Mouse (Mus musculus): ENCODE measurements around the gene RPS10-NUDT3. TPM values are rescaled to one million over a fixed set of nuclear protein-coding genes. Genes with fewer than 3 reads are reported as not detected.
"Not testable (repeated sequence)": the region's sequence is repeated elsewhere in the genome, so short reads cannot be mapped to it uniquely, and the experiment has no call there.

The RPS10-NUDT3 gene
- polyA plus RNA-seq, 1 experiment from 2014 or later, result not detected

DNA sequence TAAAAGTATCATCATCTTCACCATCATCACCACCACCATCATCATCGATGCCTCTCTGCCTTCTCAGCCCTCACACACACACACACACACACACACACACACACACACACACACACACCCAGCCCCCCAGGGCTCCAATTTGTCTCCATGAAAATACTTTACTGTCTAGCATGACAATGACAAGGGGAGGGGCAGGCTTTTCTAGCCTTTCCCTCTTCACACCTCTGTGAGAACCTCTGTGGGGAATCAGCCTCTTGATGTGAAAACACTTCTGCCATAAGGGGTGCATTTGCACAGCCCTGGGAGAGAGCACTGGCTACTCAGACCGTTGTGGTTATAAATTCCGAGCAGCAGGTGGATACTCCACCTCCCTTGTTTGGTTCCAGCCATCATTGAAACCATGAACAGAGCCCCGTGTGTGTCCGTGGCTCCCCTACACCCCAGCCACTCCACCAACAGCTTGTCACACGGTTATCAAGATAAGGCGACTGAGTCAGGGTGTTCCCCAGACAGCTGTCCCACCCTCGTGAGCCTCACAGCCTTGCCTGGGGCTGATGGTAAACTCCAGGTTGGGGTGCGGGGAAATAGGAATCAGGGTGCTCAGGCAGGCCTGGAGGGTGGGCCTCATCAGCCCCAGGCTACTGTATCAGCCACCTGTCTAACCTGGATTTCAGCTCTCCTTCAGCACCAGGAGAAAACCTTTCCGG, 18.4 kb upstream of the RPS10-NUDT3 start:
- Histone ChIP-seq H3K4me3 (no peak overlapping the region), H3K27ac (replicated peaks) (no peak overlapping the region), H3K27me3 (ENCODE audit: low read depth, poor library complexity, severe bottlenecking) (peaks cover 48% of the 10 kb centered on the region), H3K36me3 (no peaks in the 10 kb centered on the region), H3K9me3 (replicated peaks) (no peaks in the 10 kb centered on the region), H3K4me1 (peaks cover 19% of the 10 kb centered on the region)
- 79% methylated on average over 10 of the region's 10 CpGs for WGBS
- no peak for DNase-seq (ENCODE audit: low spot score)

DNA sequence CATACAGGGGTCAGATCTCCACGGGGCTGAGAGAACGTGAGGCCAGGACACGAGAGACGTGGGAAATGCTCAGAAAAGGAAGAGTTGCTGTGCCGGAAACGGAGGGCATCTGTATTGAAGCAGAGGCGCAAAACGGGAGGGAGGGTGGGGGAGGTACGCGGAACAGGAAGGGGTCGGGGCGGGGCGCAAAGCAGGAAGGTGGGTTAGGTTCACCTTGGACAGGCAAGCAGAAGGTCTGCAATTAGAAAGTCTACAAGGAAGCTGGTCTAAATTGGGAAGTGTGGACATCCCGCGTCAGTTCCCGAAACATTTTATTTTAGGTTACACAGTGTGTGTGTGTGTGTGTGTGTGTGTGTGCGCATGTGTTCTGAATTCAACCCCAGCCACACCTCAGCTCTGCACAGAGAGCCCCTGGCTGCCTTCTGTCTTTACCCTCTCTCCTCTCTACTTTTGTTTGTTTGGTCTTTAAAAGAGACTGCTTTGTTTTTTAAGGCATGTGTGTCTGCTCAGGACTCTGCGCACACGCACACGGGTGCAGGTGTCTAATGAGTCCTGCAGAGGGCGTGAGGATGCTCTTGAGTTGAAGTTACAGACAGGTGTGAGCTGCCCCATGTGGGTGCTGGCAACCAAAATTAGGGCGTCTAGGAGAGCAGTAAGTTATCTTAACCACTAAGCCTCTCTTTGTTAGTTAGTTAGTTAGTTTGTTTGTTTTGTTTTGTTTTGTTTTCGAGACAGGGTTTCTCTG, 17.2 kb upstream of the RPS10-NUDT3 start:
- no peak for DNase-seq (ENCODE audit: low spot score)
- Histone ChIP-seq H3K27ac (replicated peaks) (no peak overlapping the region), H3K4me3 (no peak overlapping the region), H3K36me3 (no peaks in the 10 kb centered on the region), H3K27me3 (ENCODE audit: low read depth, poor library complexity, severe bottlenecking) (peaks cover 42% of the 10 kb centered on the region), H3K4me1 (peaks cover 19% of the 10 kb centered on the region), H3K9me3 (replicated peaks) (no peaks in the 10 kb centered on the region)
- WGBS, result 89% methylated on average over 23 of the region's 23 CpGs

DNA sequence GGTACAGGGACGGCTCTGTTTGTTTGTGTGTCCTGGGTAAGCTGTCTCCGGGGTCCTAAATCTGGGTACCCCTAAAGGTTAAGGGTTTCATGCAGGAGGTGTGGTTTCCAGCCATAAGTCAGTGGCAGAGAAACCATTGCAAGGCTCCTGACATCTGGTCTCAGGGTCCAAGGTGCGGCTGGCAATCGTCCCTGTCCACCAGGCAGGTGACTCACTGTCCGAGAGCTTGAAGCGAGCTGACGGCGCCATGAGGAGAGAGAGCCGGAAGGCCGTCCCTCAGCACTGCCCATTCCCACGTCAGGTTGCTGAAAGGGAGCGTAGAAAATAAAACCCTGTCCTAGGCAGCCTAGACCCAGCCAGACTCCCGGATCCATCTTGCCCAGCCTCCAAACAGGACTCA, 15.6 kb upstream of the RPS10-NUDT3 start:
- Histone ChIP-seq H3K36me3 (no peaks in the 10 kb centered on the region), H3K27me3 (ENCODE audit: low read depth, poor library complexity, severe bottlenecking) (peaks cover 25% of the 10 kb centered on the region), H3K4me3 (no peak overlapping the region), H3K27ac (replicated peaks) (no peak overlapping the region), H3K9me3 (replicated peaks) (no peaks in the 10 kb centered on the region), H3K4me1 (peaks cover 9% of the 10 kb centered on the region)
- 80% methylated on average over 13 of the region's 13 CpGs for WGBS
- DNase-seq (ENCODE audit: low spot score), result no peak

DNA sequence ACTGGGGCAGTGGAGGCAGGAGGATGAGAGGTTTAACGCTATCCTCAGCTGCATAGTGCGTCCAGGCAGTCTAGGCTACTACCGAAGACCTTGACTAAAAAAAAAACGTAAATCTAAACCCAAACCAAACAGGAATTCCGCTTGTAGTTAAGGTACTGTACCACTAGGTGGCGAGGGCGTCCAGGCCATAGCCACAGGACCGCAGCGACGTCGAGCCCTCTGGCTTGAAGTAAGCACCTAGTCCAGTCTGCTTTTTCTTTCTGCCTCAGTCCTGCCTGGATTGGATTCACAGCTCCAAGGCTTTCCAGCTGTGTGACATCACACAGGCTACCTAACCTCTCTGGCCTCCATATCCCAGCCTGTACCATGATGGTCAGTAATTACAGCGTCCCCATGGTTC, 15.1 kb upstream of the RPS10-NUDT3 start:
- Histone ChIP-seq H3K27me3 (ENCODE audit: low read depth, poor library complexity, severe bottlenecking) (peaks cover 21% of the 10 kb centered on the region), H3K36me3 (no peaks in the 10 kb centered on the region), H3K9me3 (replicated peaks) (no peaks in the 10 kb centered on the region), H3K4me1 (peaks cover 4% of the 10 kb centered on the region), H3K4me3 (no peak overlapping the region), H3K27ac (replicated peaks) (no peak overlapping the region)
- peak; percentile 67 for DNase-seq (ENCODE audit: low spot score)
- WGBS, result 12% methylated on average over 12 of the region's 12 CpGs

DNA sequence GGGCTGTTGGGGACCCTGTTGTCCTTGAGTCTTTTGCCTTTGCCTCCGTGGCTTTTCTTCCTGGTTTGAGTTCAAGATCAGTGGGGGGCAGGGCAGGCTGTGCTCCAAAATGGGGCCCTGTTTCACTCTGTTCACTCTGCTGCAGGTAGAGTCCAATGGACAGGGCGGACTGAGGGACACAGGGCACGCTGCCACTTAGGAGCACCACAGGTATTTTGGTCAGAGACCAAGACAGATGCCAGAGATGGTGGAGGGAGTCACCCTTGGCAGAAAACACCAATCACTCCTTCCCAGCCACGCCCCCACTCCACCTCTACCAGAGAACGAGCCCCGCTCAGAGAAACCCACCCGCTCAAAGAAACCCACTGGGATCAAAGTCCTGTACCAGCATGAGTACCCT, 10.8 kb upstream of the RPS10-NUDT3 start:
- Histone ChIP-seq H3K36me3 (no peaks in the 10 kb centered on the region), H3K27ac (replicated peaks) (no peak overlapping the region), H3K4me3 (no peak overlapping the region), H3K4me1 (peaks cover 10% of the 10 kb centered on the region), H3K27me3 (ENCODE audit: low read depth, poor library complexity, severe bottlenecking) (0 out of 2 replicates have a peak, but pooled peaks cover 4% of the 10 kb centered on the region), H3K9me3 (replicated peaks) (no peaks in the 10 kb centered on the region)
- 53% methylated on average over 7 of the region's 7 CpGs for WGBS
- no peak for DNase-seq (ENCODE audit: low spot score)

DNA sequence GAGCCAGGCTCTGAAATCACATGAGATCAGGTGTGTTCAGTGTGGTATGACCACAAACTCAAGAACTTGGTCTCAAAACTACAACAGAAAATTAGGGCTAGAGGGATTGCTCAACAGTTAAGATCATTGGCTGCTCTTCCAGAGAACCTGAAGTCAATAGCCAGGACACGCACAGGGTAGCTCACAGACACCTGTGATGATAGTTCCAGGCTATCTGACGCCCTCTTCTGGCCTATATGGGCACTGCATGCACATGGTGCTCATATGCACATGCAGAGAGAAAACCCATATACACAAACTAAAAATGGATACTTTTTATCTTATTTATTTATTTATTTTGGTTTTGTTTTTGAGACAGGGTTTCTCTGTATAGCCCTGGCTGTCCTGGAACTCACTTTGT, 9.6 kb upstream of the RPS10-NUDT3 start:
- Histone ChIP-seq H3K36me3 (no peaks in the 10 kb centered on the region), H3K27me3 (ENCODE audit: low read depth, poor library complexity, severe bottlenecking) (no peaks in the 10 kb centered on the region)

DNA sequence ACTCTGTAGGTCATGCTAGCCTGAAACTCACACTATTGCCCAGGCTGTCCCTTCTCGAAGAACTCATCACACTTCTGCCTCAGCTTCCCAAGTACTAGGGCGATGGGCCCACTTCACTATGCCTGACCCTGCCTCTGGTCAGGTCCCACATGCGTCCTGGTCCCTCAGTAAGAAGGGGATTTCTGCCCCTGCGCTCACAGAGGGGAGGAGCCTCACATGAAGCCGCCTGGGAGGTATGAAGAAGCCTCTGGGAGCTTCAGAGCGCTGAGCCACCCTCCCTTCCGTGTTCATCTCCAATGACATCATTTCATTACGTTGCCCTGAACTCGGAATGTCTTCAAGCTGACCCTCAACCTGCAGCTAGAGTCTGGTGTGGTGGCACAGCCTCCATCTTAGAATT, 8.7 kb upstream of the RPS10-NUDT3 start:
- Histone ChIP-seq H3K27ac (replicated peaks) (no peak overlapping the region), H3K36me3 (no peaks in the 10 kb centered on the region), H3K9me3 (replicated peaks) (no peaks in the 10 kb centered on the region), H3K4me1 (peaks cover 10% of the 10 kb centered on the region), H3K4me3 (no peak overlapping the region), H3K27me3 (ENCODE audit: low read depth, poor library complexity, severe bottlenecking) (no peaks in the 10 kb centered on the region)
- DNase-seq (ENCODE audit: low spot score), result no peak
- 76% methylated on average over 9 of the region's 9 CpGs for WGBS

More for the DNA sequence above, 9.6 kb upstream of the RPS10-NUDT3 start:
- Histone ChIP-seq H3K9me3 (replicated peaks) (no peaks in the 10 kb centered on the region), H3K4me3 (no peak overlapping the region), H3K27ac (replicated peaks) (no peak overlapping the region), H3K4me1 (peaks cover 10% of the 10 kb centered on the region)
- DNase-seq (ENCODE audit: low spot score), result no peak
- 46% methylated on average over 2 of the region's 2 CpGs for WGBS

DNA sequence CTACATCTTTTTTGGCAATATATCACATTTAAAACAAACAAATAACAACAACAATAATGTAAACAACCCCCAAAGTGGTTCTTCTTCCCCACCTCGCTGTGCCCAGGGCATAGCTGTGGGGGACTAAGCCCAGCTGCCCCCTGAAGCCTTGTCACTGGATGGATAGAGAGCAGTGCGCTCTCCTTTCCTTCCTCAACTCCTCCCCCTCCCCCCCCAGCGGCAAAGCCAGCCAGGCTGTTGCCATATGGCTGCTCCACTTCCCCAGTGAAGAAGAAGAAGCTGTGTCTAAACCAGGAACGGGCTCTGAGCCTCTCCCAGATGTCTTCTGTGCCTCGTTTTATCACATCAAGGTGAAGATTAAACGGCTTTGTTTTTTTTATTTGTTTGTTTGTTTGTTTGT, 8.1 kb upstream of the RPS10-NUDT3 start:
- peaks cover 10% of the 10 kb centered on the region for H3K4me1 ChIP-seq
- no peaks in the 10 kb centered on the region for H3K36me3 ChIP-seq
- no peak for DNase-seq (ENCODE audit: low spot score)
- no peaks in the 10 kb centered on the region for H3K27me3 ChIP-seq (ENCODE audit: low read depth, poor library complexity, severe bottlenecking)
- H3K9me3 ChIP-seq (replicated peaks), result no peaks in the 10 kb centered on the region
- WGBS, result 53% methylated on average over 6 of the region's 6 CpGs
- 0 out of 2 replicates have a peak overlapping the region, but pooled peaks have one; percentile 49 for H3K27ac ChIP-seq (replicated peaks)
- H3K4me3 ChIP-seq, result no peak overlapping the region

DNA sequence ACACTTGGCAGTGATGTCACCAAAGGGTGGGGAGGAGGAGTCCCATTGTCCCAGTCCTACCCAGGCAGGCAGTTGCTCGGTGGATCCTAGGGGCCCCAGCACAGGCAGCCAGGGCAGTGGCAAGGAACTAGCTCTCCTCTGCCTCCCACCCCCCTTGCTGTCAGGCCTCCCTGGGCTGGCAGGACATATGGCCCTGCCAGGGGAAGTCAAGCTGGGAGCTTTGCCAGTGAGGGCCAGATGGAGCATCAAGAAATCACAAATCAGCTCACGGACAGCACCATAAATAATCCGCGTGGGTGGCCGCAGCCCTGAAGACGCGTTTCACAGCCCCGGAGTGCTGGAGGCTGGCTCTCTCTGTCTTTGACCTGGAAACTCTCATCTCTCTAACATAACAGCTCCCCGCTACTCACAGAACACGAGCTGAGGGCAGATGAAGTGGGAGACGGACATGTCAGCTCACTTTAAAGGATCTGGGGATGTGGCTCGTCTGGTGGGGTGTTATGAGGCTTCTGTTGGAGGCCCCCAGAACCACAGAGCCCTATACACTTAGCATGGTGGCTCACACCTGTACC, 7.6 kb upstream of the RPS10-NUDT3 start:
- H3K4me1 ChIP-seq, result peaks cover 10% of the 10 kb centered on the region
- H3K36me3 ChIP-seq, result no peaks in the 10 kb centered on the region
- peak overlapping the region; percentile 49 for H3K27ac ChIP-seq (replicated peaks)
- no peak for DNase-seq (ENCODE audit: low spot score)
- no peaks in the 10 kb centered on the region for H3K27me3 ChIP-seq (ENCODE audit: low read depth, poor library complexity, severe bottlenecking)
- H3K9me3 ChIP-seq (replicated peaks), result no peaks in the 10 kb centered on the region
- H3K4me3 ChIP-seq, result peak overlapping the region; percentile 2; the same call in 1 of the 2 replicates
- WGBS, result 59% methylated on average over 12 of the region's 12 CpGs

DNA sequence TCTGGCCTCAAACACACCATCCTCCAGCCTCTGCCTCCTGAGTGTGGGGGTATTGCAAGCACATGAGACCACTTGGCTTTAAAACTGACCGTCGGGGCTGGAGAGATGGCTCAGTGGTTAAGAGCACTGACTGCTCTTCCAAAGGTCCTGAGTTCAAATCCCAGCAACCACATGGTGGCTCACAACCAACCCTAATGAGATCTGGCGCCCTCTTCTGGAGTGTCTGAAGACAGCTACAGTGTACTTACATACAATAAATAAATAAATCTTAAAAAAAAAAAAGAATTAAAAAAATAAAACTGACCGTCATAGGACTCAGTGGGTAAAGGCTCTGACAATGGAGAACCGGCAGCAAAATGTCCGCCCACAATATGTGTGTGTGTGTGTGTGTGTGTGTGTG, 4.8 kb upstream of the RPS10-NUDT3 start:
- not testable (repeated sequence) for H3K36me3 ChIP-seq; DNase-seq (ENCODE audit: low spot score); H3K27ac ChIP-seq (replicated peaks); H3K27me3 ChIP-seq (ENCODE audit: low read depth, poor library complexity, severe bottlenecking); H3K9me3 ChIP-seq (replicated peaks); H3K4me3 ChIP-seq
- H3K4me1 ChIP-seq, result peaks cover 20% of the 10 kb centered on the region
- 87% methylated on average over 6 of the region's 6 CpGs for WGBS

DNA sequence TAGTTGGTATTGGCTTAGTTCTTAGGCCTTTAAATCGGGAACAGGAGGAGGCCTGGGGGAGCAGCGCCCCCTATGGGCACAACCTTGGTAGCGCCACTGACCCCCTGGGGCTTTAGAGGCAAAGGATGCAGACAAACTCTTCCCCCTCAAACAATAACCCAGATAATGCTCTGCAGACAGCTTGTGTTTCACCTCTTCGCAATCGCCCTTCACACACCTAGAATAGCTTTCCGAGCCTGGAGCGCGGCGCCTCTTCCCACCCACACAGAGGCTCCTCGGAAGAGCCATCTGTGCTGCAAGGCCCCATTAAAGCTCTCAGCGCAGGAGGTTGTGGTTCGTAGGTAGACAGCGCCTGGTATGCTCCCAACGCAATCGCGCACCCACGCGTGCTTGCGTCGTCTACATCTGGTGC, 3.9 kb upstream of the RPS10-NUDT3 start:
- WGBS, result 78% methylated on average over 20 of the region's 20 CpGs
- H3K4me3 ChIP-seq, result no peak overlapping the region

DNA sequence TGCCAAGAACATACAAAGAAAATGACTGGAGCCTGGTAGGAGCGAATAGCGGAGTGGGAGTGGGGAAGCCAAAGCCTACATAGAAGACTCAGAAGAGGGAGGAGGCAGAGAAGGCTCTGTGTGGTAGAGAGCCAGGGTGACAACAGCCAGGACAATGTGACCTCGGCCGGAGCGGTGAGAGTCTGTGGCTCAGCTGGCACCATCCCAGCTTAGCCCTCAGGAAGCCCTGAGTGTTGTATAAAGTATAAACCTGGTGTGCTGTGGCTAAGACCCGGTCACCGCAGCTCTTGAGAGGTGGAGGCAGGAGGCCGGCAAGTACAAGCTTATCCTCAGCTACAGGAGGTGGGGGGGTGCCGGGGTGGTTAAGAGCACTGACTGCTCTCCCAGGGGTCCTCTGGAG, 2.3 kb upstream of the RPS10-NUDT3 start:
- H3K27me3 ChIP-seq (ENCODE audit: low read depth, poor library complexity, severe bottlenecking), result no peaks in the 10 kb centered on the region
- no peaks in the 10 kb centered on the region for H3K9me3 ChIP-seq (replicated peaks)
- H3K4me3 ChIP-seq, result no peak overlapping the region
- 69% methylated on average over 9 of the region's 9 CpGs for WGBS
- H3K4me1 ChIP-seq, result peaks cover 33% of the 10 kb centered on the region
- H3K36me3 ChIP-seq, result peaks cover 20% of the 10 kb centered on the region
- DNase-seq (ENCODE audit: low spot score), result no peak
- H3K27ac ChIP-seq (replicated peaks), result no peak overlapping the region

More for the DNA sequence above, 3.9 kb upstream of the RPS10-NUDT3 start:
- no peak overlapping the region for H3K27ac ChIP-seq (replicated peaks)
- H3K9me3 ChIP-seq (replicated peaks), result no peaks in the 10 kb centered on the region
- H3K27me3 ChIP-seq (ENCODE audit: low read depth, poor library complexity, severe bottlenecking), result no peaks in the 10 kb centered on the region
- peaks cover 26% of the 10 kb centered on the region for H3K4me1 ChIP-seq
- no peak for DNase-seq (ENCODE audit: low spot score)
- peaks cover 4% of the 10 kb centered on the region; the same call in 1 of the 2 replicates for H3K36me3 ChIP-seq

Data from midbrain, embryonic 10.5 days (tissue).